Mouse (Mus musculus) liver, adult 2 months (tissue): Measurements from ENCODE around the gene Arl15. TPM values are rescaled to one million over a fixed set of nuclear protein-coding genes. Genes with fewer than 3 reads are reported as not detected.

Source experiments
- DNase-seq: peaks from one replicate; pipeline ENCODE4 v3.0.0-alpha.2; 2011; ENCODE audit warnings: low read depth, low spot score; ENCODE audit errors: extremely low read depth
- H3K27ac ChIP-seq: fragments of 200-500 bp; replicated peaks from 2 replicates; pipeline ENCODE4 v1.5.1; 2012; ENCODE audit warnings: low read depth, mild to moderate bottlenecking, control low read depth, inconsistent platforms, low read length; ENCODE audit not compliant: insufficient read depth
- H3K27me3 ChIP-seq: fragments of 200-500 bp; 2 replicates; pipeline ENCODE4 v1.6.1; 2012; ENCODE audit warnings: mild to moderate bottlenecking, moderate library complexity, low read length, inconsistent platforms; ENCODE audit not compliant: control insufficient read depth, insufficient read depth
- H3K36me3 ChIP-seq: fragments of 200-500 bp; 2 replicates; pipeline ENCODE4 v1.6.1; 2012; ENCODE audit warnings: low read length, inconsistent platforms; ENCODE audit not compliant: control insufficient read depth, insufficient read depth
- H3K4me1 ChIP-seq: fragments of 200-500 bp; 2 replicates; pipeline ENCODE4 v1.6.1; 2011; ENCODE audit warnings: low read length; ENCODE audit not compliant: control insufficient read depth, insufficient read depth
- H3K4me3 ChIP-seq: fragments of 200-500 bp; 2 replicates; pipeline ENCODE4 v1.5.1; 2011; ENCODE audit warnings: low read depth, mild to moderate bottlenecking, control low read depth, low read length, moderate library complexity; ENCODE audit not compliant: insufficient read depth
- H3K79me2 ChIP-seq: fragments of 200-500 bp; 2 replicates; pipeline ENCODE4 v1.6.1; 2012; ENCODE audit warnings: inconsistent platforms, mild to moderate bottlenecking, low read length, moderate library complexity; ENCODE audit not compliant: control insufficient read depth, insufficient read depth
- H3K9ac ChIP-seq: fragments of 200-500 bp; 2 replicates; pipeline ENCODE4 v1.6.1; 2012; ENCODE audit warnings: low read depth, mild to moderate bottlenecking, control low read depth, inconsistent platforms, low read length
- CTCF ChIP-seq: fragments of 200-500 bp; IDR thresholded peaks from 2 replicates; pipeline ENCODE4 v1.5.1; 2011; ENCODE audit warnings: low read depth, low read length, control low read depth
- POLR2A ChIP-seq: fragments of 200-500 bp; IDR thresholded peaks from 2 replicates; pipeline ENCODE4 v1.6.1; 2011; ENCODE audit warnings: low read length, control low read depth; ENCODE audit not compliant: insufficient read depth; ENCODE audit errors: extremely low read depth
- WGBS: fragments of 180-500 bp; shearing (Covaris S2); methylation state at CpG from one replicate; pipeline ENCODE4 v1.1.7; 2018; 5-methylcytosine and 5-hydroxymethylcytosine counted together
- polyA plus RNA-seq: library from polyadenylated mRNA; depleted of rRNA; stranded (reverse); fragments of >200 nt; gene quantifications from 2 replicates; pipeline ENCODE4 v1.2.3, GENCODE M21; 2012
- total RNA-seq: library from RNA; depleted of rRNA; stranded (reverse); fragments of >200 nt; gene quantifications from 2 replicates; pipeline ENCODE4 v1.2.3, GENCODE M21; 2014

Gene Arl15
- total and polyA plus RNA-seq, 2 experiments = 1.9 to 6.5 TPM

DNA sequence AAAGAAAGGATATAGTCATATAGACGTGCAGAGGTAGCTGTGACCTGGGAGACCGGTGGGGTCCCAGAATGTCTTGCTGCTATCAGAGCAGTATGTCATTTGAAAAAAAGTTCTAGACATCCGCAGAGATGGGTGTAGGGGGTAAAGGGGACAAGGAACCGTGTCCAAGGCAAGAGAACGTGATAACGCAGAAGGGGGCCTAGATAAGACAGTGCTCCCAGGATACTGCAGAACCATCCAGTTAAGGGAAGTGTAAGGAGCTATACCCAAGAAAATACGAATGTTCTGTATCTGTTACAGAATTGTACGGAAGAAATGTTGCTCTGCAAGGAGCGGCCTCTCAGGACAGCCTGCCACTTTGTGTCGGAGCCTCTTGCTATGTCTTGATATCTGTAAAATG, 144.8 kb downstream of the Arl15 start:
- peaks cover 18% of the 10 kb centered on the region for H3K36me3 ChIP-seq
- no peaks in the 10 kb centered on the region for H3K27me3 ChIP-seq
- no peak for DNase-seq
- no peak overlapping the region for H3K9ac ChIP-seq
- H3K4me3 ChIP-seq = no peak overlapping the region
- no peaks in the 10 kb centered on the region for H3K4me1 ChIP-seq
- WGBS = 90% methylated on average over 10 of the region's 10 CpGs
- no peaks in the 10 kb centered on the region for H3K79me2 ChIP-seq
- H3K27ac ChIP-seq = no peak overlapping the region
- TF ChIP-seq CTCF = no peak
- TF ChIP-seq POLR2A = no peak

DNA sequence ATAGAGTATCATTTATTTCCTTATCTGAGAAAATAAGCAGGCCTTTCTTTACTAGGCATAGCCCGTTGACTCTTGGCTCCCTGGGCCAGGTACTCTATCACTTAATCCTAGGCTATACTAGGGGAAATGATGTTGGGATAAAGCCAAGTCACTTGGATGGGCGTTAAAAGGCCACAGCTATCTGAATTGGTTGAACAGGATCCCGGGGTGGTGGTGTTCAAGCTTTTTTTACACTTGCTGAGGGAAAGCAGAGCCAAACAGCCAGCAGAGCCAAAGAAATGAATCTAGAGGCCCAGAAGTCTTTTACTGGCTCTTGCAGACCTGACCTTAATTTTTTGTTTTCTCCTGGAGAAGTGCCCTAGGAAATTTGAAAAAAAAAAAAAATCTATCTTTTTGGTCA, 145.4 kb downstream of the Arl15 start:
- Histone ChIP-seq H3K27me3 (no peaks in the 10 kb centered on the region), H3K36me3 (peaks cover 14% of the 10 kb centered on the region), H3K27ac (no peak overlapping the region), H3K4me3 (no peak overlapping the region), H3K4me1 (no peaks in the 10 kb centered on the region), H3K9ac (no peak overlapping the region), H3K79me2 (no peaks in the 10 kb centered on the region)
- no peak for DNase-seq
- WGBS = 71% methylated on average over 3 of the region's 3 CpGs
- no peak for TF ChIP-seq CTCF
- TF ChIP-seq POLR2A = no peak

DNA sequence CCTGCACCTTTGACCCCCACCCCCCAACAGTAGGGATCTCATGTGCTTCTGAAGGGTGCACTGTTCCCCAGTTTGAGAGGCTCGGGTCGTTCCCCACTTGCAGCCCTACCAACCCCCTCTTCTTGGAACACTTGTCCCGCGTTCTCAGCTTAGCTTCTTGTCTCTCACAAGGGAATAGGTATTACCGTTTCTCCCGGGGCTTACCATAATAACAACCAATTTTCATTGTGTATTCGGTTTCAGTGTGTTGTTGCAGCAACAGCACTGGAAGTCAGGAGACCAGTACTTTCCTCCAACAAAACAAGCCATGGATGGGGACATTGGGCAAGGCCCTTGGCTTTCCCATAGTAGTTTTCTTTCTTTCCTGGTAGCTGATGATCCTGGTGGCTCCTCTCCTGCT, 145.8 kb downstream of the Arl15 start:
- Histone ChIP-seq H3K4me3 (no peak overlapping the region), H3K9ac (no peak overlapping the region), H3K4me1 (no peaks in the 10 kb centered on the region), H3K27ac (no peak overlapping the region), H3K36me3 (peaks cover 12% of the 10 kb centered on the region), H3K27me3 (no peaks in the 10 kb centered on the region), H3K79me2 (no peaks in the 10 kb centered on the region)
- 94% methylated on average over 7 of the region's 7 CpGs for WGBS
- TF ChIP-seq CTCF = no peak
- no peak for TF ChIP-seq POLR2A
- DNase-seq = no peak

DNA sequence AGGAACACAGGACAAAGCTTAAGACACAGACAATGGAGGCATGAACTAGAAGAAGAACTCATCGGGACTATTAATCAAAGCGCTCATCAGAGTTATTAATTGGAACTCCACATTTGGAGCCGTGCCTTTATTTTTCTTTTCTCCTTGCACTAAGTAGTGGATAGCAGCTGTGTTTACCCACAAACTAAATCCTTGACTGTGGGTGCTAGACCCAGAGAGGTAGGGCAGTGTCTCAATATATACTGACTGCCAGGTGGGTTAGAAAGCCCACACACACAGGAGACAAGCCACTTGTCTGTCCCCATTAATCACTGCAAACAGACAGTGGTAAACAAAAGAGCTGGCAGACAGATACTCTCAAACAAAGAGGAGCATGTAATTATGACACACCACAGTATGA, 147.6 kb downstream of the Arl15 start:
- WGBS = 94% methylated on average over 3 of the region's 3 CpGs

GRCm38 (mm10) chr13:113947546-113947945, 153.2 kb downstream of the Arl15 start:
- TF ChIP-seq POLR2A (no peak), CTCF (no peak)
- no peaks in the 10 kb centered on the region; the same call in 1 of the 2 replicates for H3K4me1 ChIP-seq
- DNase-seq = peak; percentile 11
- no peaks in the 10 kb centered on the region for H3K36me3 ChIP-seq
- no peak overlapping the region for H3K4me3 ChIP-seq
- H3K9ac ChIP-seq = no peak overlapping the region
- H3K79me2 ChIP-seq = no peaks in the 10 kb centered on the region
- no peak overlapping the region for H3K27ac ChIP-seq
- no peaks in the 10 kb centered on the region for H3K27me3 ChIP-seq
- WGBS = 63% methylated on average over 4 of the region's 4 CpGs

More for the DNA sequence above, 147.6 kb downstream of the Arl15 start:
- no peak overlapping the region for H3K9ac ChIP-seq
- no peak overlapping the region for H3K4me3 ChIP-seq
- H3K4me1 ChIP-seq = no peaks in the 10 kb centered on the region; the same call in 1 of the 2 replicates
- H3K79me2 ChIP-seq = no peaks in the 10 kb centered on the region
- H3K27me3 ChIP-seq = no peaks in the 10 kb centered on the region
- no peak for TF ChIP-seq POLR2A
- no peak for TF ChIP-seq CTCF
- H3K36me3 ChIP-seq = peaks cover 9% of the 10 kb centered on the region; the same call in 1 of the 2 replicates
- no peak for DNase-seq
- no peak overlapping the region for H3K27ac ChIP-seq

DNA sequence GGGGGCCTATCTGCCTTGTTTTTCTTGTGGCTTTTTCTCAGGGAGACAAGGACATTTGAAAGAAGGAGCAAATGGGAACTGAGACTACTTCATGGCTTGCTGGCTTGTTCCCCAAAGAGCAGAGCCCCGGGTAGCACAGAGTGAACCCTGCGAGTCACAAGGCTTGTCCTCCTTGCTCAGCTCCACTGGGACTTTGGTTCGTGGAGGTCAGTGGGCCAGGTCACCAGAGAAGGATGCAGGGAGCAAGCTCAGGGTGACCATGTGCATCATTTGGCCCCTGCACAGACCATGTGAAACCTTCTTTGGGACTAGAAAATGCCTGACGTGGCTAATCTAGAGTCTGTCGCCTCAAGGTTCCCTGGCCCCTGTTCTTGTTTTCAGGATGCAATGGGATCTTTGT, 155.4 kb downstream of the Arl15 start:
- no peak for TF ChIP-seq POLR2A
- no peak for TF ChIP-seq CTCF
- no peak overlapping the region for H3K9ac ChIP-seq
- 42% methylated on average over 5 of the region's 5 CpGs for WGBS
- H3K4me1 ChIP-seq = no peaks in the 10 kb centered on the region; the same call in 1 of the 2 replicates
- H3K79me2 ChIP-seq = no peaks in the 10 kb centered on the region; the same call in 1 of the 2 replicates
- no peaks in the 10 kb centered on the region for H3K27me3 ChIP-seq
- H3K36me3 ChIP-seq = no peaks in the 10 kb centered on the region; the same call in 1 of the 2 replicates
- DNase-seq = peak; percentile 64
- H3K4me3 ChIP-seq = no peak overlapping the region
- H3K27ac ChIP-seq = no peak overlapping the region
